Mouse (Mus musculus): ENCODE measurements around the gene Tmem170b. TPM values are rescaled to one million over a fixed set of nuclear protein-coding genes. Genes with fewer than 3 reads are reported as not detected.

Gene Tmem170b
- total RNA-seq, 2 experiments from 2014 or later, result 88.5 to 95.5 TPM

Other genes with a start within 250 kb of the Tmem170b start
- gene Nedd9, start 118.5 kb upstream of the Tmem170b start, total RNA-seq (2021), result 10 to 100 TPM; 16.9 to 20.7 TPM
- under 1 TPM; 0.46 to 0.69 TPM for gene Adtrp, start 241.8 kb downstream of the Tmem170b start, total RNA-seq (2021)